Mouse (Mus musculus) forebrain, embryonic 13.5 days (tissue): ENCODE results near the gene Prr14. TPM values are rescaled to one million over a fixed set of nuclear protein-coding genes. Genes with fewer than 3 reads are reported as not detected.
"Not testable (repeated sequence)": the region's sequence is repeated elsewhere in the genome, so short reads cannot be mapped to it uniquely, and the experiment has no call there.

Experiments used
- ATAC-seq: fragments of 200-750 bp; cut with Nextera tagmentation; 2 replicates; pipeline ENCODE4 v1.8.0; 2017
- H3K27ac ChIP-seq: fragments of 300-500 bp; sonication (generic); 2 replicates; pipeline ENCODE4 v1.5.1; 2015; ENCODE audit warnings: inconsistent platforms, mild to moderate bottlenecking, moderate library complexity
- H3K27me3 ChIP-seq: fragments of 300-500 bp; sonication (generic); 2 replicates; pipeline ENCODE4 v1.6.1; 2015; ENCODE audit warnings: mild to moderate bottlenecking, inconsistent platforms
- H3K36me3 ChIP-seq: fragments of 300-500 bp; sonication (generic); 2 replicates; pipeline ENCODE4 v1.6.1; 2015; ENCODE audit warnings: mild to moderate bottlenecking, inconsistent platforms; ENCODE audit not compliant: poor library complexity, severe bottlenecking
- H3K4me1 ChIP-seq: fragments of 300-500 bp; sonication (generic); 2 replicates; pipeline ENCODE4 v1.6.1; 2015; ENCODE audit warnings: inconsistent platforms
- H3K4me2 ChIP-seq: fragments of 300-500 bp; sonication (generic); 2 replicates; pipeline ENCODE4 v1.6.1; 2015; ENCODE audit warnings: inconsistent platforms, mild to moderate bottlenecking, moderate library complexity
- H3K4me3 ChIP-seq: fragments of 300-500 bp; sonication (generic); 2 replicates; pipeline ENCODE4 v1.5.1; 2015; ENCODE audit warnings: mild to moderate bottlenecking, inconsistent platforms
- H3K9ac ChIP-seq: fragments of 300-500 bp; sonication (generic); 2 replicates; pipeline ENCODE4 v1.6.1; 2015; ENCODE audit warnings: mild to moderate bottlenecking, inconsistent platforms
- H3K9me3 ChIP-seq: fragments of 300-500 bp; sonication (generic); replicated peaks from 2 replicates; pipeline ENCODE4 v1.6.1; 2016; ENCODE audit warnings: inconsistent platforms
- WGBS: fragments of 180-500 bp; shearing (Covaris S2); methylation state at CpG from one replicate; pipeline ENCODE4 v1.1.7; 2015; 5-methylcytosine and 5-hydroxymethylcytosine counted together
- polyA plus RNA-seq: library from polyadenylated mRNA; unstranded; fragments of >200 nt; fragmentation: Nextera tagmentation; extraction: Ambion mirVana; gene quantifications from 2 replicates; pipeline ENCODE4 v1.2.1, GENCODE M21; 2015

Gene Prr14
- polyA plus RNA-seq, 1 experiment from 2014 or later: 51.0 TPM

DNA sequence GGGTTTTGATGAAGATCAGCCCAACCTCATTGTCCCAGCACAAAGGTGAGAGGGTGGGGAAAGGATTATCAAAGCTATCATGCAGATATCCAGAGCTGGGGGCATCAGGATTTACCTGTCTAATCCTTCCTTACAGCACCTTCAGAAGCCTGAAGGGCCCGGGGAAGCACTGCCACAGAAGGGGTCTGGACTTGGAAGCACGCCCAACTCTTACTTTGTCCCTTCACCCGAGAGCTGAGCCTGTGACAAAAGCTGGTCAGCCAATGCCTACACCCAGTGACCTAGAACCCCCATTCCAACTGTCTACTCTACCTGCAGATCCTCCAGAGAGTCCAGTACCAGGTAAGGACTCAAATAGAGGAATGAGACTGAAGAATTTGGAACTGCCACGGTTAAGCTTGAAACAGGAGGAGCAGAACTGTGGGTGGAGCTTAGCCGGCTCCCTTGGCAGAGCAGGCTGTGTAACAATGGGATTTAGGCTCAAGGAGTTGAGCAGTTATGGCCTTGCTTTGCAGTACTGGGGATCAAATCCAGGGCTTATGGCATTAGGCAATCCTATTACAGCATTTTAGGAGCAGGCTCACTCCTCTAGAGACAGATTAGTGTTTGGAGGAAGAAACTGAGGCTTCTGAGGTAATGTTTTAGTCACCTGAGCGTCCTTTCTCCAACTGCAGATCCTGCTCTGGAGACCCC, 15.1 kb downstream of the Prr14 start:
- Histone ChIP-seq H3K9me3 (no peaks in the 10 kb centered on the region), H3K27me3 (no peaks in the 10 kb centered on the region), H3K27ac (no peak overlapping the region), H3K4me1 (peaks cover 33% of the 10 kb centered on the region), H3K36me3 (peaks cover 36% of the 10 kb centered on the region), H3K4me3 (no peak overlapping the region), H3K9ac (no peak overlapping the region), H3K4me2 (no peak overlapping the region)
- no peak for ATAC-seq
- 76% methylated on average over 6 of the region's 6 CpGs for WGBS

DNA sequence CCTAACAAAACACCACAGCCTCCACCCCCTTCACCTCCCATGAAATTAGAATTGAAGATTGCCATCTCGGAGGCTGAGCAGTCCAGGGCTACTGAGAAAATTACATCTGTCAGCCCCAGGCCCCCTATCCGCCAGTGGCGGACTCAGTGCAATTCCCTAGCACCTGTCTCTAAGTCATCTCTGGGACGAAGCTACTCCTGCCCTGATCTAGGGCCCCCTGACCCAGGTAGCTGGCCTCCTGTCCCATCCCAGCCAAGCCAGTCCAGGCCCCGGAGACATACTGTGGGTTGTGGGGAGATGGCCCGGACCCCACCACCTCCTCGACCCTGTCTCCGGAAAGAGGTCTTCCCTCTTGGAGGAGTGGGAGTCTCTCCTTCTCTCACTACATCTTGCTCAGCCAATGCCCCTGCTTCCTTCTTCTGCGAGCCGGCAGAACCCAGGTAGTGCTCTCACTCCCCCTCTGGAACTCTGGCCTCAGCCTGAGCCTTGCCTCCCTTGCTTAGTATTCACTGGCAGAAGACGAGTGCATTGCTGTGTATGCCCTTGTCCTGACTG, 15.9 kb downstream of the Prr14 start:
- Histone ChIP-seq H3K9me3 (no peaks in the 10 kb centered on the region), H3K4me2 (no peak overlapping the region; the same call in 1 of the 2 replicates), H3K36me3 (peaks cover 36% of the 10 kb centered on the region), H3K4me1 (peaks cover 34% of the 10 kb centered on the region), H3K27me3 (no peaks in the 10 kb centered on the region), H3K9ac (peak overlapping the region; percentile 34; the same call in 1 of the 2 replicates), H3K4me3 (no peak overlapping the region), H3K27ac (no peak overlapping the region)
- 91% methylated on average over 11 of the region's 11 CpGs for WGBS
- ATAC-seq: no peak

GRCm38 (mm10) chr7:127476336-127476735, 16.9 kb downstream of the Prr14 start:
- Histone ChIP-seq H3K27ac (no peak overlapping the region), H3K4me3 (no peak overlapping the region), H3K4me2 (no peak overlapping the region), H3K36me3 (peaks cover 45% of the 10 kb centered on the region), H3K4me1 (peaks cover 42% of the 10 kb centered on the region), H3K9ac (no peak overlapping the region), H3K9me3 (no peaks in the 10 kb centered on the region), H3K27me3 (no peaks in the 10 kb centered on the region)
- 95% methylated on average over 11 of the region's 11 CpGs for whole genome bisulfite sequencing
- ATAC-seq: no peak

- Histone ChIP-seq H3K9ac (peak overlapping the region; percentile 53; the same call in 1 of the 2 replicates), H3K27ac (peak overlapping the region; percentile 93; the same call in 1 of the 2 replicates), H3K9me3 (no peaks in the 10 kb centered on the region), H3K4me1 (peaks cover 42% of the 10 kb centered on the region), H3K36me3 (peaks cover 50% of the 10 kb centered on the region), H3K27me3 (no peaks in the 10 kb centered on the region), H3K4me2 (peak overlapping the region; percentile 100), H3K4me3 (peak overlapping the region; percentile 99; the same call in 1 of the 2 replicates)
- no peak for ATAC-seq
- 85% methylated on average over 4 of the region's 4 CpGs for WGBS
These were observed 17.4 kb downstream of the Prr14 start for GRCm38 (mm10) chr7:127476855-127477254.

GRCm38 (mm10) chr7:127477687-127478634, 18.6 kb downstream of the Prr14 start:
- Histone ChIP-seq H3K4me2 (peak overlapping the region; percentile 100), H3K9me3 (no peaks in the 10 kb centered on the region), H3K9ac (peak overlapping the region; percentile 97), H3K4me3 (peak overlapping the region; percentile 99), H3K4me1 (peaks cover 32% of the 10 kb centered on the region), H3K36me3 (peaks cover 58% of the 10 kb centered on the region), H3K27ac (peak overlapping the region; percentile 93), H3K27me3 (no peaks in the 10 kb centered on the region)
- WGBS: under 1% methylated on average over 50 of the region's 50 CpGs
- ATAC-seq: peak; percentile 93

GRCm38 (mm10) chr7:127478635-127479317, 19.4 kb downstream of the Prr14 start, which contains the start of gene Fbrs:
Gene Fbrs (plus strand): TSS chr7:127479199.
- Histone ChIP-seq H3K36me3 (peaks cover 60% of the 10 kb centered on the region), H3K9ac (peak within 1 kb of the TSS; percentile 97), H3K4me1 (peaks cover 32% of the 10 kb centered on the region), H3K4me2 (peak within 1 kb of the TSS; percentile 100), H3K27me3 (no peaks in the 10 kb centered on the region), H3K4me3 (peak within 1 kb of the TSS; percentile 99), H3K9me3 (no peaks in the 10 kb centered on the region), H3K27ac (peak within 1 kb of the TSS; percentile 93)
- peak; percentile 75 for ATAC-seq
- under 1% methylated on average over 49 of the region's 62 CpGs for WGBS

- H3K36me3 ChIP-seq: peaks cover 60% of the 10 kb centered on the region
- H3K9ac ChIP-seq: peak overlapping the region; percentile 97
- peak overlapping the region; percentile 93 for H3K27ac ChIP-seq
- H3K9me3 ChIP-seq: no peaks in the 10 kb centered on the region
- H3K4me2 ChIP-seq: peak overlapping the region; percentile 100
- H3K4me3 ChIP-seq: peak overlapping the region; percentile 99
- no peak for ATAC-seq
- 7% methylated on average over 35 of the region's 48 CpGs for WGBS
- peaks cover 32% of the 10 kb centered on the region for H3K4me1 ChIP-seq
- H3K27me3 ChIP-seq: no peaks in the 10 kb centered on the region
These were observed 20.2 kb downstream of the Prr14 start for GRCm38 (mm10) chr7:127479318-127480225.

DNA sequence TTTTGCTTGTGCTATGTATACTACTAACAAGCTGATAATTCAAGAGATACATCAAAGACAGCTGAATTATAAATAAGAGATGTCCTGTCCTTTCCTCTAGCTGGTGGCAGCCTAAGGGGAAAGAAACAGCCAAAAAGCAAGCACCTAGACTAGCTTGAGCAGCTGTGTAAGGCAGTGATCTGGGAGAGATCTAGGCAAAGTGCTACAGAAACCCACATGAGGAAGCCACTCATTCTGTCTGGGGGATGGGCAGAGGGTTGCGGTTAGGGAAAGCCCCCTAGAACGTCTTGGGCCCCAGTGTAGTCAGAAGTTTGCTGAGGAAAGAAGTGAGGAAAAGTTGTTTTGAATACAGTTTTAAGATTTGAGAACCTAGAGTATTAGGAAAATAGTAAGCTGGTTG, 20.9 kb downstream of the Prr14 start:
- Histone ChIP-seq H3K27me3 (no peaks in the 10 kb centered on the region), H3K4me2 (peak overlapping the region; percentile 100), H3K9me3 (no peaks in the 10 kb centered on the region), H3K4me3 (peak overlapping the region; percentile 99), H3K36me3 (peaks cover 60% of the 10 kb centered on the region), H3K27ac (no peak overlapping the region), H3K9ac (peak overlapping the region; percentile 97), H3K4me1 (peaks cover 32% of the 10 kb centered on the region)
- ATAC-seq: no peak
- WGBS: 71% methylated on average over 2 of the region's 2 CpGs

DNA sequence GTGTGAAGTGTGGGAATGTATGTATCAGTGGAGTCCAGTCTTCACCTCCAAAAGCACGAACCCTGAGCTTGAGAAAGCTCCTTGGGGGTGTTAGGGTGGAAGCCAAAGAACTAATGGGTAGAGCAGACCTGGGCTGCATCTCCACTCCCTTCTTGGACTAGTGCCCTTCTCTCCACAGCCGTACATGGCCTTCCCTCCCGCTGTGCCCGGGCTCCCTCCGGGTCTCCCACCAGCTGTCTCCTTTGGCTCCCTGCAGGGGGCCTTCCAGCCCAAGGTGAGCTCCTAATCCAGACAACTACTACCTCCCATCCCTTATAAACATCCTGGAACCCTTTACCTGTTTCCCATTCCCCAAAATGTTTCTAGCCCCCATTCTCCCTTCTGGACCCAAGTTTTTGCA, 26.0 kb downstream of the Prr14 start:
- H3K4me3 ChIP-seq: no peak overlapping the region
- peaks cover 7% of the 10 kb centered on the region for H3K4me1 ChIP-seq
- H3K36me3 ChIP-seq: peaks cover 92% of the 10 kb centered on the region
- H3K4me2 ChIP-seq: no peak overlapping the region
- H3K27me3 ChIP-seq: no peaks in the 10 kb centered on the region
- H3K27ac ChIP-seq: no peak overlapping the region
- no peaks in the 10 kb centered on the region for H3K9me3 ChIP-seq
- 78% methylated on average over 5 of the region's 5 CpGs for WGBS
- no peak overlapping the region for H3K9ac ChIP-seq
- ATAC-seq: no peak

GRCm38 (mm10) chr7:127488364-127488763, 29.0 kb downstream of the Prr14 start:
- not testable (repeated sequence) for H3K27me3 ChIP-seq, H3K4me1 ChIP-seq, H3K27ac ChIP-seq, ATAC-seq, H3K4me2 ChIP-seq, H3K9ac ChIP-seq, H3K9me3 ChIP-seq, H3K4me3 ChIP-seq
- WGBS: 85% methylated on average over 4 of the region's 5 CpGs
- H3K36me3 ChIP-seq: peaks cover 91% of the 10 kb centered on the region

- ATAC-seq: no peak
- 97% methylated on average over 7 of the region's 7 CpGs for WGBS
- Histone ChIP-seq H3K4me1 (no peaks in the 10 kb centered on the region), H3K27me3 (no peaks in the 10 kb centered on the region), H3K9me3 (no peaks in the 10 kb centered on the region), H3K4me2 (no peak overlapping the region), H3K27ac (no peak overlapping the region), H3K9ac (no peak overlapping the region), H3K36me3 (peaks cover 75% of the 10 kb centered on the region), H3K4me3 (no peak overlapping the region)
These were observed 30.6 kb downstream of the Prr14 start for GRCm38 (mm10) chr7:127489982-127490381.
